Mouse (Mus musculus) induced T-regulatory cell, adult 2 months (primary cell): ENCODE results near the gene Fam76a.

ENCODE experiments used
- DNase-seq: peaks from one replicate; pipeline ENCODE4 v3.0.0-alpha.2; 2012; ENCODE audit warnings: low read depth

Gene Fam76a

GRCm38 (mm10) chr4:132922558-132923008 is at the start of gene Fam76a:
Gene Fam76a, minus strand, starts transcription at chr4:132922558.
- DNase-seq, result peak; percentile 100

- peak; percentile 84 for DNase-seq
Measured at GRCm38 (mm10) chr4:132972101-132972500, 49.7 kb upstream of the Fam76a start.

GRCm38 (mm10) chr4:132971601-132972000 is 49.2 kb upstream of the Fam76a start:
- no peak for DNase-seq

- DNase-seq, result no peak
Measured at GRCm38 (mm10) chr4:132968105-132968938, 46.0 kb upstream of the Fam76a start.

- no peak for DNase-seq
Measured at GRCm38 (mm10) chr4:132964473-132964872, 42.1 kb upstream of the Fam76a start.

- no peak for DNase-seq
Measured at GRCm38 (mm10) chr4:132964064-132964463, 41.7 kb upstream of the Fam76a start.

GRCm38 (mm10) chr4:132963436-132963835 is 41.1 kb upstream of the Fam76a start:
- DNase-seq, result no peak

GRCm38 (mm10) chr4:132962628-132963027 is 40.3 kb upstream of the Fam76a start:
- no peak for DNase-seq

- no peak for DNase-seq
Measured at GRCm38 (mm10) chr4:132961866-132962265, 39.5 kb upstream of the Fam76a start.

- DNase-seq, result no peak
Measured at GRCm38 (mm10) chr4:132960864-132961639, 38.7 kb upstream of the Fam76a start.

- no peak for DNase-seq
Measured at GRCm38 (mm10) chr4:132960313-132960712, 38.0 kb upstream of the Fam76a start.

GRCm38 (mm10) chr4:132959679-132960045 is 37.3 kb upstream of the Fam76a start:
- no peak for DNase-seq

- no peak for DNase-seq
Measured at GRCm38 (mm10) chr4:132958741-132959678, 36.7 kb upstream of the Fam76a start.

- DNase-seq, result no peak
Measured at GRCm38 (mm10) chr4:132955395-132955791, 33.0 kb upstream of the Fam76a start.

- no peak for DNase-seq
Measured at GRCm38 (mm10) chr4:132954530-132955394, 32.4 kb upstream of the Fam76a start.

GRCm38 (mm10) chr4:132950999-132951398 is 28.6 kb upstream of the Fam76a start:
- DNase-seq, result no peak

GRCm38 (mm10) chr4:132949882-132950532 is 27.6 kb upstream of the Fam76a start:
- no peak for DNase-seq

- DNase-seq, result peak; percentile 86
Measured at GRCm38 (mm10) chr4:132946047-132947001, 24.0 kb upstream of the Fam76a start.
